Mouse (Mus musculus) frontal cortex, postnatal 10 days (tissue): ENCODE measurements at regions not wholly inside any gene's neighbourhood (a gene's known extent, or its start where the extent isn't known, plus 50 kb on each side); places are given as distances from the start of the nearest gene placed in this dataset.

Experiments used
- DNase-seq, 2 experiments: peaks; one replicate each; pipeline ENCODE4 v3.0.0; 2022; ENCODE audit warnings: low spot score in 2 of 2, mixed read lengths in 1 of 2

DNA sequence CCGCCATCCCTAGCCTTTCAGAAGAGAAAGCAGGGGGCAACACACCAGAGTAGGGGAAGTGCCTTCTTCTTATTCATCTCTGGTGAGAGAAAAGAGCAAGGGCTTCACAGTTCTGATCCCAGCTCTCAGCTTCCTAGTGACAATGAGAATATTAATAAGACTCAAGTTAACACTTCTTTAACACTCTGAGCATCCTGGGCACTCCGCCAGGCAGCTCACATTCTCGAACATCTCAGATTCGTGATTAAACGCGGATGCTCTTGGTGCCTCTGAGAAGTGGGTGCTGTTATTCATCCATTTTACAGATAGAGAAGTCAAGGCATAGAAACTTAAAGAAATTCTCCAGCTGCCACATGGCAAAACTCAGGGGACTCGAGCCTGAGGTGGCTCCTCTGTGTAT is 237.1 kb downstream of the Rps15a start:
- peak; percentile 13 to 29 for DNase-seq

DNA sequence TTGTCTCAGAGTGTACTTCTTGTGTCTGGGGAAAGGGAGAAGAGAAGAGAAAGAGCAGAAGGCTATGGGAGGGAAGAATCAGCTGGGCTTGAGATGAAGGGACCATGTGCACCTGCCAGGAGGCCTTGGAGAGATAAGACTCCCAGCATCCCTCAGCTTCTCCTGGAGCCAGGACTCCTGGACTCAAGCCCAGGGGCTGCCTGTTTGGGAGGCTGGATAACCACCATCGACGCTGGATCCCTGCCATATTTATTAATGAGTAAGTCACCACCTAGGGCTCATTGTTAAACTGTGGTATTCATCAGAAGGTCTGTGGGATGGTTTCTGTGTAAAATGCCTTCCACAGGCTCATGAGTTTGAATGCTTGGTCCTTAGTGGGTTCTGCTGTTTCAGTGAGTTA is 240.7 kb downstream of the Rps15a start:
- DNase-seq: no peak

- no peak for DNase-seq
Measured at GRCm38 (mm10) chr7:117859419-117859818, 256.6 kb downstream of the Rps15a start.

- DNase-seq: no peak
Measured at GRCm38 (mm10) chr7:117855955-117856354, 260.0 kb downstream of the Rps15a start.

DNA sequence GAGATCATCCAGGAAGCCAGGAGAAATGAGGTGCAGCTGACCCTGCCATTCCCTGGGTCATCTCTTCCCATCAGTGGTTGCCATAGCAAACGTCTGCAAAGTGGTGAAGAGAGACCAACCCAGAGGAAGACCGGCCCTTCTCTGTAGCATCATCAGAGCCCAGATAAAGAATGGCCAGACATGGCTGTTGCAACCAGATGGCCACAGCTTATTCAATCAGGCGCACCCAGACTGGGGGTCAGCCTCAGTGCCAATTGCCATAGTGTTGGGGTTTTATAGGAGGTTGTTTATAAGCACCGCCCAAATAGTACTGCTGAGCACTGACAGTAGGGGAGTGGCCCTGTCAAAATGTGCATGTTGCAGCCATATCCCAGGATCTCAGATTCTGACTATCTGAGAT is 262.3 kb downstream of the Rps15a start:
- no peak for DNase-seq

DNA sequence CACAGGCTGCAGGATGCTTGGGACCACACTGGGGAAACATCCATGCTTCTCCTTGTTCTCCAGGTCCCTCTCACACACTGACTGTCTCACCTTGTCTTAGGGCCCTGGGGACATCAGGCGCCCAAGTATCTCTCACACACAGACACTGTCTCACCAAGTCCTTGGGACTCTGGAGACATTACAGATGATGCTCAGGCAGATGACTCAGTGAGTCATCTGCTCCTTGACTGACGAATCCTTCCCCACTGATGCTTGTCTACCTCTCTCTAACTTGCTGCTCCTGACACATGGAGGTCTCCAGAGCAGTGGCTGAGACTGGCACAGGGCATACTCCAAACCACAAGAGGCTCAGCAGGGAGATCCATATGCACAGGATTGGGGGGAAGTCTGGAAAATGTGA is 263.1 kb downstream of the Rps15a start:
- DNase-seq: no peak

DNA sequence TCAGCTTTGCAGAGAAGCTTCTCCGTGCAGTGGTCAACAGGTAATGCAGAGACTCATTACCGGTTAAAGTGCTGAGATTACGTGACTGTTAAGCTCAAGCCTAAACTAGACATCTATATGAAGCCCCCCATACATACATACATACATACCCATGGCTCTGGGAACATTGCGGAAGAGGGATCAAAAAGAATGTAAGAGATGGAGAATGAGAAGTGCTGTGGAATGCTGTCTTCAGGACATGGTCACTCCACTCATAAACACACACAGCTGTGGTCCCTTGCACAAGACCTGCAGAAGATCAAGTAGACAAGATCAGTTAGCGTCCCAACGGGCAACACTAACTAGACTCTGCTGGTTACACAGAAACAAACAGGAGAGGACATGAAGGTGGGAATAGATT is 265.2 kb downstream of the Rps15a start:
- no peak for DNase-seq

- DNase-seq: no peak
Measured at GRCm38 (mm10) chr7:117846041-117846440, 269.9 kb downstream of the Rps15a start.

GRCm38 (mm10) chr7:117842780-117843179 is 273.2 kb downstream of the Rps15a start:
- no peak for DNase-seq

DNA sequence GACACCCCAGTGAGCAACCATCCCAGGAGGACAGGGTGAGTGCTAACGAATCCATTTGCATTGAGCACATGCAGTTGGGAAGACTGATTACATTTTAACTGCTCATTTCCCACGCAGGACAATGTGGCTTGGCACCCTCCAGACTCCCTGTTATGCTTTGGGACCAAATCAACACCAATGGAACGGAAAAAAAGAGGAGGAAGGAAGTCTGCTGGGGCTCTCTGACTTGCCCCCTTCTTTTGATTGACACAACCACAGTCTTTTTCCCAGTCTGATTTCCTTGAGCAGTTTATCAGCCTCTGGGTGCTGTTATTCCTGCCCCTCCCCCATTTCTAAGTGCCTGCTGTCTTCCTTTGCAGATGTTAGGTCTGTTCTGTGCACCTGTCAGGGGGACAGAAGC is 321.0 kb downstream of the Rps15a start:
- no peak for DNase-seq

- no peak for DNase-seq
Measured at GRCm38 (mm10) chr7:117793991-117794390, 322.0 kb downstream of the Rps15a start.

DNA sequence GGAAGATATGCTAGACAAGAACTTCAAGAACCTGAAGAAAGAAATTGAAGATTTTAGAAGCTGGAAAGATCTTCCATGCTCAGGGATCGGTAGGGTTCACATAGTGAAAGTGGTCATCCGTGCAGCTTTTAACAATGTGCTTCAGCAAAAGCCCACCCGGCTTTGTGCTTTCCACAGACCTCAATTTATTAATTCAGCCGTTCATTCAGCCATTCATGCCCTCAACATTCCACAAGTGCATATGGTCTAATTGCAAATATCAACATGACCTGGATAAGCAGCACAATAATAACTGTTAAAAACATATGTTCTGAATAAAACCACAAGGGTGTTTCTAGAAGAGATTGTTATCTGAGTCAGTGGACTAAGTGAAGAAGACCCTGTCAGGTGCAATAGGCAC is 323.5 kb downstream of the Rps15a start:
- no peak for DNase-seq

DNA sequence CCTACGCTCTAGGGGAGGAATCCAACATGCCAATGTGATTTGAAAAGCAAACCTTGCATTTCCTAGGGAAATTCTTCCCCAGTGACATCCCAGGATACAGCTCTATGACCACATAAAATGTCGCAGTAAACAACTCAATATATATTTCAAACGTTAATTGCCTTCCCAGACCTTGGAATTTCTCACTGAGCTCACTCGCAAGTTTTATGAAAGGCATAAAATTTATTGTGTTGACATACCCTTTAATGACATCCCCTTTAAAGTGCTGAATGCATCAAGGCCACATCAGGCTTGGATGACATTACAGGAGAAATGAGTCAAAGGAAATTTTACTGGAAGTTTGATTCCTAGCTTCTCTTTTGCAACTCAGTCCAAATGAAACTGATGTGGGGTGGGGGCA is 337.0 kb downstream of the Rps15a start:
- DNase-seq: no peak

DNA sequence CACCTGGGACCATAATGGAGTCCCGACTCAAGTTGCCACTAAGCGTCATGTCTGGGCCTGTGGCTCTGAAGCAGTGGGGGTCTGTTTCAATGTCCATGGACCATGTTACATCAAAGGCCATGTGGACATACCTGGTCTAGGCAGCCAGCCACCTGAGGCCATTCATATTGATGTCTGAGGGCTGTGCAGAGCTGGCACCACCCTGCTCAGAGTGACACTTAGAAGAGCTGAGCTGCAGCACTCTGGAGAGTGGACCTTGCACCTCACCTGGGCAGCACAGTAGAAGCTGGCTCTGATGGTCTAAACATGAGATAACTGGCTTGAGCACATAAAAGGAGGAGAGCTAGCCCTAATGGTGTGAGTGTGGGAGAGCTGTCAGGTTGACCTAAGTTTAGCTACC is 338.1 kb downstream of the Rps15a start:
- no peak for DNase-seq

GRCm38 (mm10) chr7:117771836-117772235 is 344.2 kb downstream of the Rps15a start:
- no peak for DNase-seq

GRCm38 (mm10) chr7:117759506-117759905 is 356.5 kb downstream of the Rps15a start:
- no peak for DNase-seq

DNA sequence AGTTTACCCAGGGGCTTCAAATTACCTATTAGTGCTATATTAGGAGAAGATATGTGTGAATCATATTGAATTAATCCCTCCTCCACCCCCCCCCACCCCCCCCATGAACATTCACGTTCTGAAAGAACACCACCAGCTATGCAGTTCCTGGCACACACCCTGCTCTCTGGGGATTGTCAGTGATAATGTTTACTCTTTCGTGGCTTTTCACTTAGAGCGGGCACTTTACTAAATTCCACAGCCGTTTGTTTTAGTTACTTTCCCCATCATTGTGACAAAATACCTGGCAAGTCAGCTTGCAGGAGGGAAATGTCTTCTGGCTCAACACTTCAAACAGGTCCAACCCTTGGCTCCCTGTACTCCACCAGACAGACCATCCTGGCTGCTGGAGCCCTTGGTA is 359.0 kb downstream of the Rps15a start:
- no peak for DNase-seq

- no peak for DNase-seq
Measured at GRCm38 (mm10) chr7:117755830-117756229, 360.2 kb downstream of the Rps15a start.

GRCm38 (mm10) chr7:117753296-117753695 is 362.7 kb downstream of the Rps15a start:
- DNase-seq: peak in 1 of 2 experiments; percentile 20

DNA sequence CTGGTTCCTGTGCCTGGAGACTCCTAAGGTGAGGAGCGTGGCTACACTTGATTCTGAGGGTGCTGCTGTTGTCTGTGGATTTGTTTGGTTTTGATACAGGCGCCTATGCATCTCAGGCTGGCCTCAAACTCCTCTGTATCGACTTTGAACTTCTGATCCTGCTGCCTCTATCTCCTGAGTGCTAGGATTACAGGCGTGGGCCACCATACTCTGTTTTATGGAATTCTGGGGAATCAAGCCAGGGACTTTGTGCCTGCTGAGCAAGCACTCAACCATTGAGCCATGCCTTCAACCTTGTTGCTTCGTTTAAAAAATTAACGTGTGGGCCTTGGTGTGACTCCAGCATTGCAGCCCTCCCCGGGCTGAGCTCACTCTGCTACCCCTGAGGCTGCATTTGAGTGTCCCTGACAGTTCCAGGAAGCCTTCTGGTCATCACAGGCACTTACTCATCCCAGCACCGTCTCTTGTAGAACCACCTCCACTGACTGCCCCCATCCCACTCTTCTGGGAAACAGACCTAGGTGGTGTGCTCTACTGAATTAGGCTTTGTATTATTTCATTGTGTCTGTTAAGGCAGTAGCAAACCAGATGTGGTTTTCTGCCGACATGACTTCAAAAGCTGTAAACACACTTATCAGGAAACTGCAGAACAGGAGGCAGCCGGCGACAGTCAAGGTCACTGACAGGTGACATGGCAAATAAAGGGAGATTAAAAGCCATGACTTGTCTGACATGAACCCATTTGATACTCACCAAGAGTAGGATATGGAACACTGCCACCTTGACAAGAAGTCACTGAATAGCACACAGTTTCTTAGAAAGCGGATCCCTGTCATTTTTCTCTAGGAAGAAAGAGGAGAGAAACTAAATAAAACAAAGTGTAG is 363.4 kb downstream of the Rps15a start:
- no peak for DNase-seq

DNA sequence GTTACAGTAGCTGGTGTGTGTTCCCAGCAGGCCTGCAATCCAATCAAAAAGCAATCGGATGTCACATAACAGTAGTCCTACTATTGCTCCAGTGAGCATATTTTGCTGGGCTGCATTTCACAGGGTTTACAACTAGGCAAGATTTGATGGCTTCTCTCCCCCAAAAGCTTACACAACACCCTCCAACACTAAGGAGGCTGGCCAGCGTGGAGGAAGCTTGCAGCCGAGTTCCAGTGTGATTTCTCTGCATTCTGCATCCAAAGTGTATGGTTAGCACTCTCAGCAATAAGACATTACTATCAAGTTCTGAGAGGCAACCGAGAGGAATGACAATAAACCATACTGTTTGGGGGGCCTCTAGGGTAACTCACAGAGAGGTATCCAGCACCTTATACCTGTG is 367.2 kb downstream of the Xylt1 start:
- no peak for DNase-seq

DNA sequence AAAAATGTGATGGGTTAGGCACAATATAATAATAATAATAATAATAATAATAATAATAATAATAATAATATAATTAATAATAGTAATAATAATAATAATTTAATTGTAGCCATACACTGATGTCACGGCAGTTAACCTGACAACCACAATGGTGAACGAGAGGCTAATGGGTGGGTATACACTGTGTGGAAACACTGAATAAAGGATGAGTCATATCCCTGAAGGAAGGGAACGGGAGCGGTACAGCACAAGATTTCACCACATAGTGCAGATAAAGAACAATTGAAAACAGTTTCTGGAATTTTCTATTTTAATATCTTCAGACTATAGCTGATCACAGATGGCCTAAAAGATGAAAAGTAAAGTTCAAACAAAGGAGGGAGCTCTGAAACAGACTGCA is 365.6 kb downstream of the Xylt1 start:
- no peak for DNase-seq

GRCm38 (mm10) chr7:117739706-117740105 is 358.9 kb downstream of the Xylt1 start:
- no peak for DNase-seq

- no peak for DNase-seq
Measured at GRCm38 (mm10) chr7:117735699-117736020, 354.9 kb downstream of the Xylt1 start.
